In genomic region chr6:125081797-125082560, GRCm38 (mm10) we compare ENCODE assay signal across 8 mouse cellular contexts. TPM values are rescaled to one million over a fixed set of nuclear protein-coding genes. Genes with fewer than 3 reads are reported as not detected.
DNase-seq lines count a peak whose midpoint lies in the region; ATAC-seq and TF ChIP-seq lines count a peak whose summit lies in the region.

No protein-coding gene starts in this region.

- peak overlapping the region; percentile 84 for H3K4me3 ChIP-seq in E14TG2a.4 (replicated peaks; ENCODE audit: low read length)
- H3K4me3 ChIP-seq in embryonic fibroblast, embryonic 13.5 days (ENCODE audit: insufficient read depth, low read length): peak overlapping the region; percentile 7; the same call in 1 of the 2 replicates
- H3K4me3 ChIP-seq in heart, embryonic 12.5 days: peak overlapping the region; percentile 49
- peak overlapping the region; percentile 41 for H3K4me3 ChIP-seq in kidney, embryonic 16.5 days (ENCODE audit: low read length)
- peak overlapping the region; percentile 53 for H3K4me3 ChIP-seq in liver, embryonic 11.5 days (ENCODE audit: low read depth, low read length)
- H3K4me3 ChIP-seq in neural tube, embryonic 14.5 days (ENCODE audit: low read depth, low read length): peak overlapping the region; percentile 30; the same call in 1 of the 2 replicates

- H3K4me1 ChIP-seq in E14TG2a.4 (replicated peaks; ENCODE audit: low read depth, low read length): peaks cover 48% of the 10 kb centered on the region
- no peaks in the 10 kb centered on the region; the same call in 1 of the 2 replicates for H3K4me1 ChIP-seq in embryonic fibroblast, embryonic 13.5 days (ENCODE audit: control insufficient read depth, insufficient read depth, low read length)
- H3K4me1 ChIP-seq in heart, embryonic 12.5 days (replicated peaks): 0 out of 2 replicates have a peak, but pooled peaks cover 11% of the 10 kb centered on the region
- H3K4me1 ChIP-seq in kidney, embryonic 16.5 days (ENCODE audit: insufficient read depth, low read length): 0 out of 2 replicates have a peak, but pooled peaks cover 11% of the 10 kb centered on the region
- H3K4me1 ChIP-seq in liver, embryonic 11.5 days (replicated peaks; ENCODE audit: control insufficient read depth, insufficient read depth, low read length): peaks cover 12% of the 10 kb centered on the region
- no peaks in the 10 kb centered on the region; the same call in 1 of the 2 replicates for H3K4me1 ChIP-seq in neural tube, embryonic 14.5 days (ENCODE audit: control insufficient read depth, insufficient read depth, low read length)

- peak; percentile 68; the same call in 1 of the 2 replicates for TF ChIP-seq POLR2A in brain, embryonic 14.5 days (IDR thresholded peaks at IDR 0.05; ENCODE audit: borderline replicate concordance, extremely low read depth, insufficient read depth, insufficient read length, poor library complexity, severe bottlenecking)
- TF ChIP-seq POLR2A in embryonic fibroblast, embryonic 13.5 days (IDR thresholded peaks at IDR 0.05; ENCODE audit: low read depth, low read length): peak; percentile 83

- ATAC-seq in heart, embryonic 12.5 days (ENCODE audit: insufficient number of reproducible peaks, low FRiP score): peak; percentile 88
- peak; percentile 90 for ATAC-seq in kidney, embryonic 16.5 days (ENCODE audit: low FRiP score, low TSS enrichment)
- peak; percentile 89 for ATAC-seq in liver, embryonic 11.5 days (replicated peaks; ENCODE audit: low FRiP score)
- ATAC-seq in neural tube, embryonic 14.5 days (ENCODE audit: low read depth): peak; percentile 92

- H3K36me3 ChIP-seq in E14TG2a.4 (ENCODE audit: insufficient read depth, low read length): peaks cover 31% of the 10 kb centered on the region
- no peaks in the 10 kb centered on the region for H3K36me3 ChIP-seq in heart, embryonic 12.5 days
- no peaks in the 10 kb centered on the region for H3K36me3 ChIP-seq in kidney, embryonic 16.5 days (ENCODE audit: insufficient read depth, low read length)
- no peaks in the 10 kb centered on the region for H3K36me3 ChIP-seq in liver, embryonic 11.5 days (ENCODE audit: control insufficient read depth, insufficient read depth, low read length)
- H3K36me3 ChIP-seq in neural tube, embryonic 14.5 days (ENCODE audit: control insufficient read depth, insufficient read depth, low read length): no peaks in the 10 kb centered on the region

- DNase-seq in brain, embryonic 14.5 days (ENCODE audit: low read depth): peak; percentile 98
- peak; percentile 83 for DNase-seq in liver, embryonic 11.5 days (ENCODE audit: low spot score)
- DNase-seq in urinary bladder, postnatal 25 days (ENCODE audit: low spot score): peak; percentile 83

- H3K9me3 ChIP-seq in E14TG2a.4 (ENCODE audit: low read length): no peaks in the 10 kb centered on the region
- no peaks in the 10 kb centered on the region for H3K9me3 ChIP-seq in heart, embryonic 12.5 days (replicated peaks)
- no peaks in the 10 kb centered on the region for H3K9me3 ChIP-seq in kidney, embryonic 16.5 days (ENCODE audit: low read length)
- no peaks in the 10 kb centered on the region for H3K9me3 ChIP-seq in liver, embryonic 11.5 days (ENCODE audit: control insufficient read depth, low read length)
- H3K9me3 ChIP-seq in neural tube, embryonic 14.5 days (ENCODE audit: control insufficient read depth, low read length): no peaks in the 10 kb centered on the region

- H3K4me2 ChIP-seq in heart, embryonic 12.5 days: peak overlapping the region; percentile 81
- peak overlapping the region; percentile 66 for H3K4me2 ChIP-seq in kidney, embryonic 16.5 days (replicated peaks; ENCODE audit: low read depth, low read length)
- H3K4me2 ChIP-seq in liver, embryonic 11.5 days: peak overlapping the region; percentile 81
- peak overlapping the region; percentile 57 for H3K4me2 ChIP-seq in neural tube, embryonic 14.5 days (ENCODE audit: low read depth, low read length)

- peak overlapping the region; percentile 66 for H3K9ac ChIP-seq in heart, embryonic 12.5 days
- H3K9ac ChIP-seq in kidney, embryonic 16.5 days (replicated peaks; ENCODE audit: low read length): peak overlapping the region; percentile 51
- peak overlapping the region; percentile 66 for H3K9ac ChIP-seq in liver, embryonic 11.5 days (ENCODE audit: low read depth, low read length)
- peak overlapping the region; percentile 61 for H3K9ac ChIP-seq in neural tube, embryonic 14.5 days (replicated peaks; ENCODE audit: low read depth, low read length)

- WGBS in heart, embryonic 12.5 days: 21% methylated on average over 45 of the region's 45 CpGs
- WGBS in kidney, embryonic 16.5 days: 23% methylated on average over 45 of the region's 45 CpGs
- WGBS in liver, embryonic 11.5 days: 28% methylated on average over 45 of the region's 45 CpGs
- 22% methylated on average over 45 of the region's 45 CpGs for WGBS in neural tube, embryonic 14.5 days

- TF ChIP-seq CTCF in E14TG2a.4 (conservative IDR thresholded peaks at IDR 0.05; ENCODE audit: low read length): peak; percentile 81
- peak; percentile 96 for TF ChIP-seq CTCF in brain, embryonic 14.5 days (IDR thresholded peaks at IDR 0.05; ENCODE audit: borderline replicate concordance, extremely low read depth, insufficient read depth, insufficient read length)
- TF ChIP-seq CTCF in embryonic fibroblast, embryonic 13.5 days (IDR thresholded peaks at IDR 0.05; ENCODE audit: borderline replicate concordance, insufficient read depth, low read length): peak; percentile 93

- H3K27ac ChIP-seq in embryonic fibroblast, embryonic 13.5 days (ENCODE audit: insufficient read depth, low read length): no peak overlapping the region
- H3K27ac ChIP-seq in heart, embryonic 12.5 days (ENCODE audit: poor library complexity, severe bottlenecking): no peak overlapping the region
- H3K27ac ChIP-seq in kidney, embryonic 16.5 days (ENCODE audit: low read length): peak overlapping the region; percentile 8; the same call in 1 of the 2 replicates
- peak overlapping the region; percentile 45; the same call in 1 of the 2 replicates for H3K27ac ChIP-seq in liver, embryonic 11.5 days (ENCODE audit: low read depth, low read length)
- H3K27ac ChIP-seq in neural tube, embryonic 14.5 days (ENCODE audit: low read depth, low read length): peak overlapping the region; percentile 91

- no peaks in the 10 kb centered on the region for H3K27me3 ChIP-seq in E14TG2a.4 (ENCODE audit: insufficient read depth, low read length)
- no peaks in the 10 kb centered on the region for H3K27me3 ChIP-seq in heart, embryonic 12.5 days (replicated peaks)
- H3K27me3 ChIP-seq in kidney, embryonic 16.5 days (ENCODE audit: insufficient read depth, low read length): no peaks in the 10 kb centered on the region
- no peaks in the 10 kb centered on the region for H3K27me3 ChIP-seq in liver, embryonic 11.5 days (replicated peaks; ENCODE audit: control insufficient read depth, insufficient read depth, low read length)
- no peaks in the 10 kb centered on the region for H3K27me3 ChIP-seq in neural tube, embryonic 14.5 days (ENCODE audit: control insufficient read depth, insufficient read depth, low read length)

RNA-seq across cellular contexts. Expression of gene Chd4, which starts 13.8 kb away (rescaled TPM):
- polyA plus RNA-seq in brain, embryonic 14.5 days (2012; rRNA removed): 69.8 and 142 TPM in 2 replicates
- 156 and 178 TPM in 2 replicates for polyA plus RNA-seq in embryonic fibroblast, embryonic 13.5 days (2011; ENCODE audit: insufficient read length, low read depth, missing spikeins)
- 76.2 and 77.3 TPM in 2 replicates for polyA plus RNA-seq in heart, embryonic 12.5 days (2016; fragmentation: Nextera tagmentation; extraction: Ambion mirVana)
- polyA plus RNA-seq in kidney, embryonic 16.5 days (2015; fragmentation: Nextera tagmentation; extraction: Ambion mirVana): 72.0 and 80.4 TPM in 2 replicates
- 62.5 and 71.6 TPM in 2 replicates for polyA plus RNA-seq in liver, embryonic 11.5 days (2014; fragmentation: Nextera tagmentation; extraction: Ambion mirVana)
- 72.1 and 82.2 TPM in 2 replicates for polyA plus RNA-seq in neural tube, embryonic 14.5 days (2014; fragmentation: Nextera tagmentation; extraction: Ambion mirVana)

RNA-seq across cellular contexts. Expression of gene Lpar5, which starts 14.3 kb away (rescaled TPM):
- 1.0 and 1.2 TPM in 2 replicates for polyA plus RNA-seq in brain, embryonic 14.5 days (2012; rRNA removed)
- not detected in 2 replicates for polyA plus RNA-seq in embryonic fibroblast, embryonic 13.5 days (2011; ENCODE audit: insufficient read length, low read depth, missing spikeins)
- polyA plus RNA-seq in heart, embryonic 12.5 days (2016; fragmentation: Nextera tagmentation; extraction: Ambion mirVana): 0.24 and 0.31 TPM in 2 replicates
- 0.30 and 0.60 TPM in 2 replicates for polyA plus RNA-seq in kidney, embryonic 16.5 days (2015; fragmentation: Nextera tagmentation; extraction: Ambion mirVana)
- 2.6 and 3.2 TPM in 2 replicates for polyA plus RNA-seq in liver, embryonic 11.5 days (2014; fragmentation: Nextera tagmentation; extraction: Ambion mirVana)
- 0.70 and 0.91 TPM in 2 replicates for polyA plus RNA-seq in neural tube, embryonic 14.5 days (2014; fragmentation: Nextera tagmentation; extraction: Ambion mirVana)

RNA-seq across cellular contexts. Expression of gene Acrbp, which starts 32.5 kb away (rescaled TPM):
- 29.5 and 32.6 TPM in 2 replicates for polyA plus RNA-seq in brain, embryonic 14.5 days (2012; rRNA removed)
- polyA plus RNA-seq in embryonic fibroblast, embryonic 13.5 days (2011; ENCODE audit: insufficient read length, low read depth, missing spikeins): 2.5 and 5.4 TPM in 2 replicates
- polyA plus RNA-seq in heart, embryonic 12.5 days (2016; fragmentation: Nextera tagmentation; extraction: Ambion mirVana): 5.1 and 6.9 TPM in 2 replicates
- 16.3 and 20.4 TPM in 2 replicates for polyA plus RNA-seq in kidney, embryonic 16.5 days (2015; fragmentation: Nextera tagmentation; extraction: Ambion mirVana)
- polyA plus RNA-seq in liver, embryonic 11.5 days (2014; fragmentation: Nextera tagmentation; extraction: Ambion mirVana): 6.0 and 7.4 TPM in 2 replicates
- 16.8 and 19.8 TPM in 2 replicates for polyA plus RNA-seq in neural tube, embryonic 14.5 days (2014; fragmentation: Nextera tagmentation; extraction: Ambion mirVana)

RNA-seq across cellular contexts. Expression of gene Ing4, which starts 42.4 kb away (rescaled TPM):
- 127 and 169 TPM in 2 replicates for polyA plus RNA-seq in brain, embryonic 14.5 days (2012; rRNA removed)
- 48.3 and 52.2 TPM in 2 replicates for polyA plus RNA-seq in embryonic fibroblast, embryonic 13.5 days (2011; ENCODE audit: insufficient read length, low read depth, missing spikeins)
- 76.7 and 81.8 TPM in 2 replicates for polyA plus RNA-seq in heart, embryonic 12.5 days (2016; fragmentation: Nextera tagmentation; extraction: Ambion mirVana)
- 152 and 158 TPM in 2 replicates for polyA plus RNA-seq in kidney, embryonic 16.5 days (2015; fragmentation: Nextera tagmentation; extraction: Ambion mirVana)
- polyA plus RNA-seq in liver, embryonic 11.5 days (2014; fragmentation: Nextera tagmentation; extraction: Ambion mirVana): 60.0 and 63.8 TPM in 2 replicates
- 105 and 116 TPM in 2 replicates for polyA plus RNA-seq in neural tube, embryonic 14.5 days (2014; fragmentation: Nextera tagmentation; extraction: Ambion mirVana)

RNA-seq across cellular contexts. Expression of gene Nop2, which starts 49.7 kb away (rescaled TPM):
- 32.6 and 34.6 TPM in 2 replicates for polyA plus RNA-seq in brain, embryonic 14.5 days (2012; rRNA removed)
- 35.9 and 41.6 TPM in 2 replicates for polyA plus RNA-seq in embryonic fibroblast, embryonic 13.5 days (2011; ENCODE audit: insufficient read length, low read depth, missing spikeins)
- polyA plus RNA-seq in heart, embryonic 12.5 days (2016; fragmentation: Nextera tagmentation; extraction: Ambion mirVana): 55.0 and 56.2 TPM in 2 replicates
- 68.6 and 69.3 TPM in 2 replicates for polyA plus RNA-seq in kidney, embryonic 16.5 days (2015; fragmentation: Nextera tagmentation; extraction: Ambion mirVana)
- 114 and 125 TPM in 2 replicates for polyA plus RNA-seq in liver, embryonic 11.5 days (2014; fragmentation: Nextera tagmentation; extraction: Ambion mirVana)
- polyA plus RNA-seq in neural tube, embryonic 14.5 days (2014; fragmentation: Nextera tagmentation; extraction: Ambion mirVana): 45.0 and 49.6 TPM in 2 replicates

Comparison
In these comparisons a context has a peak if more than half of its experiments do, and no peak if none do; other contexts are left out.
1. H3K4me3 ChIP-seq: peak in every context shown above with its lines; median percentile 84 in E14TG2a.4; 53 in liver, embryonic 11.5 days; 49 in heart, embryonic 12.5 days; 41 in kidney, embryonic 16.5 days; 30 in neural tube, embryonic 14.5 days; 7 in embryonic fibroblast, embryonic 13.5 days.
2. H3K27ac ChIP-seq: peak in kidney, embryonic 16.5 days (single experiment), liver, embryonic 11.5 days (single experiment) and neural tube, embryonic 14.5 days (single experiment); none in embryonic fibroblast, embryonic 13.5 days (single experiment) and heart, embryonic 12.5 days (single experiment).
3. Peak in every context shown above with its lines, with median percentiles within 50 percentile points of each other: CTCF ChIP-seq, DNase-seq, ATAC-seq, H3K4me2 ChIP-seq and H3K9ac ChIP-seq.